Mouse (Mus musculus) natural killer cell, adult 2 months (primary cell): Measurements from ENCODE around the gene Ubxn1.
A peak's percentile ranks its signal among the peaks of the same experiment; 100 is the strongest.
"Not testable (repeated sequence)": the region's sequence is repeated elsewhere in the genome, so short reads cannot be mapped to it uniquely, and the experiment has no call there.

ENCODE experiments used
- DNase-seq, 2 experiments: peaks; one replicate each; pipeline ENCODE4 v3.0.0; 2022; ENCODE audit warnings: low spot score in 2 of 2

The Ubxn1 gene

DNA sequence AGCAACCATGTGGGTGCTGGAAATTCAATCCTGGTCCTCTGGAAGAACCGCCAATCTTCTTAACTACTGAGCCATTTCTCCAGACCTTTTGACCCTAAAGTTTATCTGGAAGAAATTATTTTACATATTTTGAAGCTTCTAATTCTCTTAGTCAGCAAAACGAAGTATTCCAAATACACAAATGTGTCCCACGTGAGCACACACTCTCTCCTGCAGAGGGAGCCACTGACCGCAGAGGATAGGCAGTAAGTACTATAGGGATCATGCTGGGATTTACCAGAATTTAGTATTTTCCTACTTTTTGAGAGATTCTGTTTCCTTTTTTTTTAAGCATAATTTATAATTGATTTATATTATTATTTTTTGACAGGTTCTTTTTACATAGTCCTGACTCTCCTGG is 13.6 kb upstream of the Ubxn1 start:
- DNase-seq: no peak

- DNase-seq: peak; percentile 33 to 44
Observed at GRCm38 (mm10) chr19:8859018-8859417, 12.3 kb upstream of the Ubxn1 start.

GRCm38 (mm10) chr19:8864265-8864664 is 7.0 kb upstream of the Ubxn1 start:
- no peak for DNase-seq

DNA sequence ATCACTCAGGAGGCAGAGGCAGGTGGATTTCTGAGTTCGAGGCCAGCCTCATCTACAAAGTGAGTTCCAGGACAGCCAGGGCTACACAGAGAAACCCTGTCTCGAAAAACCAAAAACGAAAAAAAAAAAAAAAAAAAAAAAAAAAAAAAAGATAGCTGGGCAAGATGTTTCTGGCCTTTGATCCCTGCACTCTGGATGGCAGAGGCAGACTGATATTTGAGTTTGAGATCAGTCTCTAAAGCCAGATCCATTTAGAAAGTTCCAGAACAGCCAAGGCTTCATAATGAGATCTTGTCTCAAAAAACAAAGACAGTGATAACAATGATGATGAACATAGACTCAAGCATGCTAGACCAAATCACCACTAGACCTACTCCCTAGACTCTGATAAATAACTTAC is 915 bp upstream of the Ubxn1 start:
- not testable (repeated sequence) for DNase-seq

DNA sequence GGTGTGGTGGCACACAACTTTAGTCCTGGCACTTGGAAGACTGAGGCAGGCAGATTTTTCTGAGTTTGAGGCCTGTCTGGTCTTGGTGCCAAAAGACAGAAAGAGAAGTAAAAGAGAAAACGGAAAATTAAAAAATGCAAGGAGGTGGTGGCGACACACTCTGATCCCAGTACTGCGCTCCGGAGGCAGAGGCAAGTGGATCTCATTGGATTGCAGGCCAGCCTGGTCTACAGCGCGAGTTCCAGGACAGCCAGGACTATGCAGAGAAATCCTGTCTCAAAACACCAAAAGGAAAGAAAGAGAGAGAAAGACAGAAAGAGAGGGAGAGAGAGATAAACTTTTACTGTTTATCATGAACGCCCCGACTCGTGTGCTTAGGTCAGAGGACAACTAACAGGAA is 458 bp upstream of the Ubxn1 start:
- DNase-seq: no peak

- no peak for DNase-seq
Observed at GRCm38 (mm10) chr19:8872266-8872840, 1.1 kb downstream of the Ubxn1 start.

DNA sequence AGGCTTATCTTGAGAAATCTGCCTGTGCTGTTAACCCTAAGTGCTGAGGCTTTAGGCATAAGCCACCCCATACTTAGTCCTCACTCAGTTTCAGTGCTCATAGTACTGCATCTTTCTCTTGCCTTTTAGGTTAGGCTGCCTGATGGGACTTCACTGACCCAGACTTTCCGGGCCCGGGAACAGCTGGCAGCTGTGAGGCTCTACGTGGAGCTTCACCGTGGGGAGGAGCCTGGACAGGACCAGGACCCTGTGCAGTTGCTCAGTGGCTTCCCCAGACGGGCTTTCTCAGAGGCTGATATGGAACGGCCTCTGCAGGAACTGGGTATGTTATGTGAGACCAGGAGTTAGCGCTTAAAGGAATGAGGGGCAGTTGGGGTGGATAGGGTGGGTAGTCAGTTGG is 3.7 kb downstream of the Ubxn1 start:
- no peak for DNase-seq

DNA sequence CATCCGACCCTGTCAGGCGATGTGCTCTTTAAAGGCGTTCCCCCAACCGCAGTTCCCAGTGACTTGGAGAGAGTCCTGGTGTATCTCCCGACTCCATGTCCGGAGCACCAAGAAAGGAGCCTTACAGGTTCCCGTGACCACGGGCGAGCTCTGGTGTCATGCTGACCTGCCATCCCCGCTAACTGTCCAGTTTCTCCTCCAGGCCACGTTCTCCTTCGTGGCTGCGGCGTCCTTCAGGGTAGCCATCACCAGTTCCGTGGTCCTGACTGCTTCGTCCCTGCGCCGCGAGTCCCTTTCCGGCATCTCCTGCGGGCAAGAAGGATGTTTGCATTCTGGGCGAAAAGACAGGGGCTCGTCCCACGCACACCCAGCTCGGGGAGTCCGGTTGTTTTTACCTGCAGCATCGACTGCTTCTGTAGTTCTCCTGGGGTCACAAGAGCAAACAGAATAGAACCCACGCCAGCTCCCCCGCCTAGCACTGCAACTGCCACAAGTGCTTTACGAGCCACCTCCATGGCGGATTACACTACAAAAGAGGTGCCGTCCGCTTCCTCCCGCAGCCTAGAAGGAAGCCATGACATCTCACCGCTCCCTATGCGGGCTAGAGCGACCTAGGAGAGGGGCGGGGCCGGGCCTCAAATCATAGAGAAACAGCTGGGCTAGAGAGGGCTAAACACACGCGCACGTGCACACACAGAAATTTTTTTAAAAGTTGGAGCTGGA is 9.2 kb downstream of the Ubxn1 start, which contains the start of gene Uqcc3:
Uqcc3 (minus strand) TSS at position 613 of the 723 bp plus-strand sequence.
- peak; percentile 88 to 92 for DNase-seq

DNA sequence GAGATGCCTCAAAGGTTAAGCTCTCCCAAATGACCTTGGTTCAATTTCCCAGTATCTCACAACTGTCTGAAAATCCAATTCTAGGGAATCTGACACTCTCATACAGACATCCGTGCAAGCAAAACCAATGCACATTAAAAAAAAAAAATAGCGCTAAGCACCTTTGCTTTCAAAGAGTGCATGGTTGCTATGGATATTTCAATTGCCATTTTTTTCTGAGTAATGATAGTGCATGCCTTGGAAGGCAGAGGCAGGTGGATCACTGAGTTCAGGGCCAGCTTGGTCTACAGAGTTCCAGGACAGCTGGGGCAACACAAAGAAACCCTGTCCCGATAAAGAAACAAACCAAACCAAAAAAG is 9.7 kb downstream of the Ubxn1 start:
- no peak for DNase-seq

GRCm38 (mm10) chr19:8883616-8884015 is 12.3 kb downstream of the Ubxn1 start, which contains the start of the genes Lbhd1 and Gm49403:
Gene Lbhd1 (plus strand): TSS chr19:8883732.
Gene Gm49403 (plus strand): TSS chr19:8883930.
- no peak for DNase-seq

GRCm38 (mm10) chr19:8886916-8887584 is 15.8 kb downstream of the Ubxn1 start:
- no peak for DNase-seq

- DNase-seq: no peak
Observed at GRCm38 (mm10) chr19:8887585-8888463, 16.5 kb downstream of the Ubxn1 start.

DNA sequence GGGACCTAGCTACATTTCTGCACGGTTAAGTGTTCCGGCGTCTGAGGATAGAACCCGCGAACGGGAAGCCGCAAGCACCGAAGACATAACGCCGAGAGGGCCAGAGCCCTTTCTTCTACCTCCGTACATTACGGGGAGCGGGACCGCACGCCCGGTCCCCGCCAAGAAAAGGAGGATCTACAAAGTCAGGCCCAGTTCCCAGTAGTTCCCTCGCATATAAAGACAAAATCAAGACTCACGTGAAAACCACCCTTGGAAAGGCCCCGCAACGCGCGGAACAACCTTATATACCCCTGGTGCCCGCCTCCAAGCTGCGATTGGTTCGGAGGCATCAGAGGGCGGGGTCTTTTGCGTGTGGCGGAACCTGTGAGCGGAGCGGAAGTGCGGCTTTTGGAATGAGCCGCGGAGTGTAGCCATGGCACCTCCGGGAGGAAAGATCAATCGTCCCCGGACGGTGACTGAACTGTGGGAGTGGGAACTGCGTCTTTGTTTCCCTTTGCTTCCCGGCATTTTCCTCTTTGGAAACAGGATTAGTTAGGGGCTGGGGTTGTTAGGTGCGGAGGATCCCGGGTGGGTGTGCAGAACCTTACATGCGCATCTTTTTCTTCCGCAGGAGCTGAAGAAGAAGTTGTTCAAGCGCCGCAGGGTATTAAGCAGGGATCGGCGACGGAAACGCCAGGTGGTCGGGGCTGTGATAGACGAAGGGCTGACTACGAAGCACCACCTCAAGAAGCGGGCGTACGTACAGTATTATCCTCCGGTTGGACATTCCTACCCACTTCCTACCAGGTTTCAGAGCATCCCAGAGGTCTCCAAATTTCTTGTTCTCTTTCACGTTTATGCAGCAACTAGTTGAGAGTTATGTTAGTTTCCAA is 17.5 kb downstream of the Ubxn1 start, which contains the start of the genes 1810009A15Rik and Gm49416:
1810009A15Rik (plus strand) TSS at position 343 of the 875 bp plus-strand sequence.
Gm49416 (plus strand) TSS at position 416 of the 875 bp plus-strand sequence.
- peak; percentile 91 to 93 for DNase-seq

DNA sequence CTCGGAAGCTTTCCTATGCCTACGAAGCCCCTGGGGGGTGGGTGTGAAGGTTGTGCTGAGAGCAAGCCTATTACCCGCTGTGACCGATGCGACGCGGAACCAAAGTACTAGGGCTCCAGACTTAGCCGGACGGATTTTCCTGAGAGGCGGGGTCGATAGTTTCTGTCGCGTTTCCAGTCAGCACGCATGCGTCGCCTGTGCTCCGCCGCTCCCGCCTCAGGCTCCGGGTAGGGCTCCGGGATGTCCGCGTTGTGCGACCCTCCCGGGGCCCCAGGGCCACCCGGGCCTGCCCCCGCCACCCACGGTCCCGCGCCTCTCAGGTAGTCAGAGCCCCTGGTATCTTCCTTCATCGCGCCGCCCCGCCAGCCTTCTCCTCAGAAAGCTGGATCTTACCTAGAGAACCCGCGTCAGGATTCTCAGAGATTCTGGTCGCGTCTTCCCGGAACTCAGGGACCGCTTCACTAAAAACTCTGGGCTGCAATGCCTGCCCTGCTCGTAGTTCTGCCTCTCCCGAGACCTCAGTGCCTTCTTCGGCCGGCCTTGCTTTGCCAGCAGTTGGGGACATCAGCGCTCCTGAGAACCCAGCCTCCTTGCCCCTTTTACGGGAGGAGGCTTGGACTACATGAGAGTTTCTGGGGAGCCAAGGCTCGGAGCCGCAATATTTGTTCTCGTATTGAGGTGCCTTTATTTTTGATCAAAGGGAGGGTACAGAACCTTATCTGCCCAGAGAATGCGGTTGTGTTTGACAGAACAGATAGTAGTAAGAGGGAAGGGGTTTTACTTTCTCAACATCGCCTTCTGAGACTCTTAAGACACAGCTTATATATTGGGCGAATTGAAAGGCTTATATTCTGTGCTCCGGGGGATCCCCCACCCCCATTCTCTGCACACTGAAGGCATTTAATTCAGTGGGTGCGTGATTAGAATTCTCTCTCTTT is 21.8 kb downstream of the Ubxn1 start, which contains the start of gene Ints5:
Ints5 (plus strand) TSS at position 177 of the 938 bp plus-strand sequence.
- peak; percentile 75 to 85 for DNase-seq

DNA sequence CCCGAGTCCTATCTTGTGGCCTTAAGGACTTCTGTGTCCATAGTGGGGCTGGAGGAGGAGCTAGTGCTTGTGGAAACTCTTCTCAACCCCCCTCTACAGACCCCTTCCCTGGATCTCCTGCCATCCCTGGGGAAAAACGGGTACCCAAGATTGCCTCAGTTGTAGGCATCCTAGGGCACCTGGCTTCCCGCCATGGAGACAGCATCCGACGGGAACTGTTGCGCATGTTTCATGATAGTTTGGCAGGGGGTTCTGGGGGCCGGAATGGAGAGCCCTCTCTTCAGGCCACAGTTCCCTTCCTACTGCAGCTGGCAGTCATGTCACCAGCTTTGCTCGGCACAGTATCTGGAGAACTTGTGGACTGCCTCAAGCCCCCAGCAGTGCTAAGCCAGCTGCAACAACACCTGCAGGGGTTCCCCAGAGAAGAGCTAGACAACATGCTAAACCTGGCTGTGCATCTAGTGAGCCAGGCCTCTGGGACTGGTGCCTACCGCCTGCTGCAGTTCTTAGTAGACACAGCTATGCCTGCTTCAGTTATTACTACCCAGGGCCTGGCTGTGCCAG is 24.2 kb downstream of the Ubxn1 start:
- DNase-seq: no peak

GRCm38 (mm10) chr19:8896231-8896630 is 24.9 kb downstream of the Ubxn1 start:
- DNase-seq: not testable (repeated sequence)

DNA sequence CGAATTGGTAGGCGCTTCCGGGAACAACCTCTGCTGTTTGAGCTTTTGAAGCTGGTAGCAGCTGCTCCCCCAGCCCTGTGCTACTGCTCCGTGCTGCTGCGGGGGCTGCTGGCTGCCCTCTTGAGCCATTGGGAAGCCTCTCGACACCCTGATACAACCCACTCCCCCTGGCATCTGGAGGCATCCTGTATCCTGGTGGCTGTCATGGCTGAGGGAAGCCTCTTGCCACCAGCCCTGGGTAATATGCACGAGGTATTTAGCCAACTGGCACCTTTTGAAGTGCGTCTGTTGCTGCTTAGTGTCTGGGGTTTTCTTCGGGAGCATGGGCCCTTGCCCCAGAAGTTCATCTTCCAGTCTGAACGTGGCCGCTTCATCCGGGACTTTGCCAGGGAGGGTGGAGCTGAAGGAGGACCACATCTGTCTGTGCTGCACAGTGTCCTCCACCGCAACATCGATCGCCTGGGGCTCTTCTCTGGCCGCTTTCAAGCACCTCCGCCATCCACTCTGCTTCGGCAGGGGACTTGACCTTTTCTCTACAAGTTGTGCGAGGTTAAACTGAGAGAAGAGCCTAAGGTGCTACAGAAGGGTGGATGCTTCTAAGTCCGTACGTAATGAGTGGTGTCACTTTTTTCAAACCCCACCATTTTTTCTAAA is 26.0 kb downstream of the Ubxn1 start:
- DNase-seq: not testable (repeated sequence)

DNA sequence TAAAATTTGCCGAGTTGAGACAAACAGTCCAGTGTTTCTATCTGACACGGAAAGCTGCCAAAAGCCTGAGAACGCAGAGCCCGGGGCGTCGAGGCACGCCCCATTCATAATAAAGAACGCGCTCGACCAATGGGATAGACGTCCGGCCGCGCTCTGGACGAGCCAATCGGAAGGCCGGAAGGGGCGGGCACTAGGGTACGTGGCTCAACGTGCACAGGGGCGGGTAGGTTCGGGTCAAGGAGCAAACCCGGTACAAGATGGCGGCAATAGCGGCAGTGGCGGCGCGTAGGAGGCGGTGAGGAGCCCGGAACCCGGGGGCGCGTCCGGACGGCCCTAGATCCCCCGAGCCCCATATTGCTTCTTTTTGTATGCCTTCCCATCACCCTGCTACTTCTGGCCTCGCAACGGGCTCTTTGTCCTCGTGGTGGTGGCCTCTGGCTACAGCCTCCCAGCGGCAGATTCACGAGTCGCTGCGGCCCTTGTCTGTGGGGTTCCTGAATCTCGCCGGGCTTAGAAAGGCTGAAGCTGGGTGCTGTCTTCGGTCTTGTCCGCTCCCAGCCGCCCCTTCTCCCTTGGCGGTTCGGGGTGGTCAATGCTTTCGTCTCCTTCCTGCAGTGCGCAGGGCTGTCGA is 26.7 kb downstream of the Ubxn1 start, which contains the start of gene Ganab:
Ganab (plus strand) TSS at position 207 of the 631 bp plus-strand sequence.
- peak; percentile 89 to 92 for DNase-seq
